Mouse (Mus musculus) G1E (cell line): ENCODE measurements around the gene St5.

Experiments
- CTCF ChIP-seq: IDR thresholded peaks from 2 replicates; pipeline ENCODE4 v1.5.1; 2012; ENCODE audit warnings: low read depth, low read length, inconsistent platforms, mixed read lengths
- TAL1 ChIP-seq: conservative IDR thresholded peaks from 2 replicates; pipeline ENCODE4 v1.6.1; 2012; ENCODE audit warnings: low read depth, low read length, inconsistent platforms, mixed read lengths

DNA sequence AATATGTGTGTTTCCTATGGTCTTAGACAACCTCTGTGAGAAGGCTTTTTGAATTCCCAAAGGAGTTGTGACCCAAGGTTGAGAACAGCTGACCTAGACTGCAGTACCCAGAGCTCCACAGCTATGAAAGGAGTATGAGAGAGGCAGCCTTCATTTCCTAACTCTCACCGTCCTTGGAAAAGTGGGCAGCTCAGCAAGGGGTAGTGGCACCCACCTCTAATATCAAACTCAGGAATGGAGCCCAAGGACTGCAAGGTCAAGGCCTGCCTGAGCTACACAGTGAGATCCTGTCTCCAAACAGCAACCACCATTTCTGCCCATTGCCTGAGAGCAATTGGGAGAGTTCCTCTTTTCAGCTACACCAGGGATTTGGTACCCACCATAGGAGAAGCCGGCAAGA, 173.7 kb downstream of the St5 start:
- TF ChIP-seq CTCF: no peak
- TF ChIP-seq TAL1: no peak
